Mouse (Mus musculus): ENCODE results near the gene Crybg2. TPM values are rescaled to one million over a fixed set of nuclear protein-coding genes. Genes with fewer than 3 reads are reported as not detected.
A peak's percentile ranks its signal among the peaks of the same experiment; 100 is the strongest.

Gene Crybg2
- polyA plus RNA-seq, 1 experiment from 2014 or later, result 17.9 TPM

- WGBS, result 92% methylated on average over 4 of the region's 4 CpGs
- ATAC-seq, result no peak
These were observed 20.1 kb downstream of the Crybg2 start for GRCm38 (mm10) chr4:134080674-134081073.

GRCm38 (mm10) chr4:134081730-134082386 lies 21.2 kb downstream of the Crybg2 start:
- no peak overlapping the region for H3K27ac ChIP-seq (ENCODE audit: low read depth, low read length)
- peaks cover 21% of the 10 kb centered on the region for H3K36me3 ChIP-seq (ENCODE audit: control insufficient read depth, insufficient read depth)
- TF ChIP-seq CTCF (IDR thresholded peaks at IDR 0.05; ENCODE audit: low read depth), result no peak
- no peaks in the 10 kb centered on the region for H3K4me1 ChIP-seq (replicated peaks; ENCODE audit: control insufficient read depth, insufficient read depth, low read length)
- no peak overlapping the region for H3K9ac ChIP-seq (ENCODE audit: low read depth, low read length)
- peak overlapping the region; percentile 27 for H3K4me3 ChIP-seq (ENCODE audit: low read depth, low read length)
- H3K9me3 ChIP-seq (ENCODE audit: control insufficient read depth), result no peaks in the 10 kb centered on the region
- H3K4me2 ChIP-seq (replicated peaks; ENCODE audit: low read depth), result peak overlapping the region; percentile 65
- WGBS, result under 1% methylated on average over 41 of the region's 41 CpGs
- peak; percentile 95 for ATAC-seq
- no peaks in the 10 kb centered on the region for H3K27me3 ChIP-seq (replicated peaks; ENCODE audit: control insufficient read depth, insufficient read depth, low read length)

More at GRCm38 (mm10) chr4:134080674-134081073, 20.1 kb downstream of the Crybg2 start:
- TF ChIP-seq CTCF (IDR thresholded peaks at IDR 0.05; ENCODE audit: low read depth), result no peak
- Histone ChIP-seq H3K27me3 (replicated peaks; ENCODE audit: control insufficient read depth, insufficient read depth, low read length) (no peaks in the 10 kb centered on the region), H3K9ac (ENCODE audit: low read depth, low read length) (no peak overlapping the region), H3K4me2 (replicated peaks; ENCODE audit: low read depth) (no peak overlapping the region), H3K4me3 (ENCODE audit: low read depth, low read length) (no peak overlapping the region), H3K4me1 (replicated peaks; ENCODE audit: control insufficient read depth, insufficient read depth, low read length) (no peaks in the 10 kb centered on the region), H3K27ac (ENCODE audit: low read depth, low read length) (no peak overlapping the region), H3K36me3 (ENCODE audit: control insufficient read depth, insufficient read depth) (peaks cover 23% of the 10 kb centered on the region), H3K9me3 (ENCODE audit: control insufficient read depth) (no peaks in the 10 kb centered on the region)

GRCm38 (mm10) chr4:134082460-134082859 lies 21.8 kb downstream of the Crybg2 start:
- no peaks in the 10 kb centered on the region for H3K4me1 ChIP-seq (replicated peaks; ENCODE audit: control insufficient read depth, insufficient read depth, low read length)
- no peaks in the 10 kb centered on the region for H3K9me3 ChIP-seq (ENCODE audit: control insufficient read depth)
- H3K4me3 ChIP-seq (ENCODE audit: low read depth, low read length), result peak overlapping the region; percentile 27; the same call in 1 of the 2 replicates
- H3K9ac ChIP-seq (ENCODE audit: low read depth, low read length), result no peak overlapping the region
- no peak for TF ChIP-seq CTCF (IDR thresholded peaks at IDR 0.05; ENCODE audit: low read depth)
- H3K27me3 ChIP-seq (replicated peaks; ENCODE audit: control insufficient read depth, insufficient read depth, low read length), result no peaks in the 10 kb centered on the region
- 14% methylated on average over 7 of the region's 7 CpGs for WGBS
- H3K36me3 ChIP-seq (ENCODE audit: control insufficient read depth, insufficient read depth), result peaks cover 21% of the 10 kb centered on the region
- ATAC-seq, result no peak
- H3K27ac ChIP-seq (ENCODE audit: low read depth, low read length), result no peak overlapping the region
- peak overlapping the region; percentile 65 for H3K4me2 ChIP-seq (replicated peaks; ENCODE audit: low read depth)

GRCm38 (mm10) chr4:134084999-134085398 lies 24.4 kb downstream of the Crybg2 start:
- no peaks in the 10 kb centered on the region for H3K27me3 ChIP-seq (replicated peaks; ENCODE audit: control insufficient read depth, insufficient read depth, low read length)
- peaks cover 21% of the 10 kb centered on the region for H3K36me3 ChIP-seq (ENCODE audit: control insufficient read depth, insufficient read depth)
- no peak for ATAC-seq
- WGBS, result 94% methylated on average over 4 of the region's 4 CpGs
- no peak overlapping the region for H3K27ac ChIP-seq (ENCODE audit: low read depth, low read length)
- H3K4me1 ChIP-seq (replicated peaks; ENCODE audit: control insufficient read depth, insufficient read depth, low read length), result no peaks in the 10 kb centered on the region
- no peaks in the 10 kb centered on the region for H3K9me3 ChIP-seq (ENCODE audit: control insufficient read depth)
- no peak overlapping the region for H3K4me3 ChIP-seq (ENCODE audit: low read depth, low read length)
- no peak overlapping the region for H3K4me2 ChIP-seq (replicated peaks; ENCODE audit: low read depth)
- H3K9ac ChIP-seq (ENCODE audit: low read depth, low read length), result no peak overlapping the region
- TF ChIP-seq CTCF (IDR thresholded peaks at IDR 0.05; ENCODE audit: low read depth), result peak; percentile 27; the same call in 1 of the 2 replicates

- TF ChIP-seq CTCF (IDR thresholded peaks at IDR 0.05; ENCODE audit: low read depth), result peak; percentile 91
- Histone ChIP-seq H3K27me3 (replicated peaks; ENCODE audit: control insufficient read depth, insufficient read depth, low read length) (no peaks in the 10 kb centered on the region), H3K4me3 (ENCODE audit: low read depth, low read length) (no peak overlapping the region), H3K4me2 (replicated peaks; ENCODE audit: low read depth) (no peak overlapping the region), H3K36me3 (ENCODE audit: control insufficient read depth, insufficient read depth) (peaks cover 29% of the 10 kb centered on the region), H3K9me3 (ENCODE audit: control insufficient read depth) (no peaks in the 10 kb centered on the region), H3K9ac (ENCODE audit: low read depth, low read length) (no peak overlapping the region), H3K27ac (ENCODE audit: low read depth, low read length) (no peak overlapping the region), H3K4me1 (replicated peaks; ENCODE audit: control insufficient read depth, insufficient read depth, low read length) (no peaks in the 10 kb centered on the region)
- 25% methylated on average over 7 of the region's 7 CpGs for WGBS
- ATAC-seq, result peak; percentile 47; the same call in 1 of the 2 replicates
These were observed 26.8 kb downstream of the Crybg2 start for GRCm38 (mm10) chr4:134087412-134087811.

- no peak overlapping the region for H3K4me3 ChIP-seq (ENCODE audit: low read depth, low read length)
- TF ChIP-seq CTCF (IDR thresholded peaks at IDR 0.05; ENCODE audit: low read depth), result peak; percentile 56
- H3K4me2 ChIP-seq (replicated peaks; ENCODE audit: low read depth), result no peak overlapping the region
- H3K4me1 ChIP-seq (replicated peaks; ENCODE audit: control insufficient read depth, insufficient read depth, low read length), result no peaks in the 10 kb centered on the region
- H3K27me3 ChIP-seq (replicated peaks; ENCODE audit: control insufficient read depth, insufficient read depth, low read length), result no peaks in the 10 kb centered on the region
- no peak overlapping the region for H3K9ac ChIP-seq (ENCODE audit: low read depth, low read length)
- H3K36me3 ChIP-seq (ENCODE audit: control insufficient read depth, insufficient read depth), result peaks cover 24% of the 10 kb centered on the region
- H3K27ac ChIP-seq (ENCODE audit: low read depth, low read length), result no peak overlapping the region
- no peaks in the 10 kb centered on the region for H3K9me3 ChIP-seq (ENCODE audit: control insufficient read depth)
- ATAC-seq, result peak; percentile 63
- 69% methylated on average over 9 of the region's 9 CpGs for WGBS
These were observed 28.4 kb downstream of the Crybg2 start for GRCm38 (mm10) chr4:134089029-134089428.
